Mouse (Mus musculus) adrenal gland, adult 18-20 months (tissue): ENCODE data around the gene Hdhd3. TPM values are rescaled to one million over a fixed set of nuclear protein-coding genes. Genes with fewer than 3 reads are reported as not detected.

Experiments used
- DNase-seq, 2 experiments: peaks; one replicate each; pipeline ENCODE4 v3.0.0; 2021 to 2022; ENCODE audit warnings: low spot score in 2 of 2
- total RNA-seq, 2 experiments: library from RNA; stranded (reverse); gene quantifications; 1 replicate in 1 of 2; 2 replicates in 1 of 2; pipeline ENCODE4 v1.2.3; 2021

Hdhd3 gene
- total RNA-seq, 2 experiments from 2014 or later: 9.8 to 21.4 TPM

GRCm38 (mm10) chr4:62513998-62514506 is 10.8 kb upstream of the Hdhd3 start:
- DNase-seq: no peak

GRCm38 (mm10) chr4:62509946-62510345 is 6.7 kb upstream of the Hdhd3 start:
- DNase-seq: peak; percentile 70 to 80

DNA sequence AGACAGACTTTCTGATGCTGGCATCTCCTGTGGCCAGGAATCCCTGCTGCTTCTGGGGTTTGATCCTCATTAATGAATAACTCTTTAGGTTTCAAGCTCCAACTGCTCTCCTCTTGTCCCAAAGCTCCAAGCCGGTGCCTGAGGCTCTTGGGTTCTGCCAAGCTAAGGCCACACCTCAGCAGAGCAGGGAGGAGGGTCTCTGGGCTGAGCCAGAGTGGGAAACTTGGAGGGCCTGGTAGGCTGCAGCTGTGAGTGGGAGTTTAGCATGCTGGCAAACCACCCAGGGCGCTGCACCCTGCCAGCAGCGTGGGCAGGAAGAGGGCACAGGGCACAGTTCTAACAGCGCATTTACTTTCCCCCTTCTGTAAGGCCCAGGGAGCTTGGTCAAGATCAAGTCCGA is 5.6 kb upstream of the Hdhd3 start:
- DNase-seq: no peak

DNA sequence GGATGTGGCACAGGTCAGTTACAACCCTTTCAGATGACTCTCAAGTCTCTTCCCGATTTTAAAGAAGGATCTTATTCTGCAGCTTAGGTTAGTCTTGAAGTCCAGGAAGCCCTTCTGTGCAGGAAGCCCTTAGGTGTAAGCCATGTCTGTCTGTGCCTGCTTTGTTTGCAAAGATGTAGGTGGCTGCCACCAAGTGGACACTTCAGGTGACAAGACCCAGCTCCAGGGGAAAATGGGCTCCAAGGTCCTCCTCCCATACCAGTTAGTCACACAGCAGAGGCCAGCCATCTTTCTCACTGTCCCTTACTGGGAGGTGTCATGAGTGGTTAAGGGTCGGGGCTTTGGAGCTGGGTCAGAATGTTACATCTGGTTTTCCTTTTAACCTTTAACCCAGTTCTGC is 3.5 kb upstream of the Hdhd3 start:
- DNase-seq: no peak

DNA sequence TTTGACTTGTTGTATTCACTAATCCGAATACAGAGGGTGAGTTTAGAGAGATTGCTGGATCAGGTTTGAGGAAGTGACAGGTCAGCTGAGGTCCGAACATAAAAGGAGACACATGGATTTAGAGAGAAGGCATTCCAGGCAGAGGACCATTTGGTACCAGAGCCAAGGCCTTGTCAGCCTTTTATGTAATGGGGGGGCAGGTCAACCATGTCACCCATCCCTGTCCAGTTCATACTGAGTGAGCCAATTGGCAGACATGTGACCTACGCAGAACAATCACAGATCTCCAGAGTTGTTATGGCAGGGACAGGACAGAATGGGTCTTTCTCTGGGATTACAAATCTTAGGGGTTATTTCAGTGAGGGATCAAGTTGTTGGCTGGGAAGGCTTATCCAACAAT is 2.7 kb upstream of the Hdhd3 start:
- DNase-seq: no peak

GRCm38 (mm10) chr4:62502969-62503368 is 298 bp downstream of the Hdhd3 start:
- no peak for DNase-seq

DNA sequence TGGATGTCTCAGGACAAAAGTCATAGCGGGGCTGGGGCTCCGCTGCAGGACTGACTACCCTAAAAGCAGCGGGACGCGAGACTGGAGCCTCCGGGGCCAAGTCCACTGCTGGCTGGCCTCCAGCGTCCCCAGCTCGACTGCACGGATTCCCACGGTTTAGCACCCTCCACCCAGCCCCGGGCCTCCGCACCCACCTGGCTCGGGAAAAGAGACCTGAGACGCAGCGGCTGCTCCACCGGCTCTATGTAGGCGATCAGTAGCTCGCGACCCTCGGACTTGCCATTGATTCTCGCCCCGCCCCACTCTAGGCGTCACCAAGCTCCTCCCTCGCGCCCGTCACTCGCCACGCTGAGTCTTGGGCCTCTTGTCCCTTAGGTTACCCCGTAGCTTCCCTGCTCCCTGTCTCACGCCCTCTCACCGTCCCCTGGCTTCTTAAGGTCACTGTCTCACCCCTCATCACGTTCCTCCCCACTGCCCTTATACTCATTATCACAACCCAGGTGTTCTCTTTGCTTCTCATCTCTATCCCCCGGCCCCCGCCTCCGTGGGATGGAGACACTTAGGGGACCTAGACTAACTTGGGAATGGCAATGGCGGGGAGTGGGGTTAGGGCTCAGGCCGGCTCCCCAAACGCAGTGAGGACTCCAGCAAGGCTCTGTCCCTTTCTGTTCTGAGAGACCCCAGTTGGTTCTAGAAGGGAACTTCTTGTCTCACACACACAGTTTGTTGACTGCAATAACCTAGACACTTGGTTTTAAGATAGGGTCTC is 1.1 kb downstream of the Hdhd3 start:
- peak; percentile 89 to 91 for DNase-seq

DNA sequence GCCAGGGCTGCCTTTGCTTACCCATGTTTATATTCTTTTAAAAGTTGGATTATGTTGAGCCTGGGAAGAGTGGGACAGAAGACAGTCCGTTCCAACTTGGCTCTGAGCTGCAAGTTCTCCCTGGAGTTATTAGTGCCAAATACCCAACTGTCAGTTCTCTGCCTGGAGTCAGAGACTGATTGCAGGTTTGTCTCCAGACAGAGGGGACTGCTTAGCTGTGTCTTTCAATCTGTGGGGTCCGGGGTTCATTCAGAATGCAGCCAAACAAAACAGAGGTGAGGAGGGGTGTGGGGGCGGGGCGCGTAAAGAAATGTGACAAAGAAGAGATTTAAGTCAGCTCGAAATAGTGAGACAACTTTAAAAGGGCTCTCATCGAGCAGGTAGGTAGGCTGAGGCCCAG is 1.7 kb downstream of the Hdhd3 start:
- DNase-seq: no peak

GRCm38 (mm10) chr4:62500799-62501198 is 2.5 kb downstream of the Hdhd3 start:
- DNase-seq: no peak

DNA sequence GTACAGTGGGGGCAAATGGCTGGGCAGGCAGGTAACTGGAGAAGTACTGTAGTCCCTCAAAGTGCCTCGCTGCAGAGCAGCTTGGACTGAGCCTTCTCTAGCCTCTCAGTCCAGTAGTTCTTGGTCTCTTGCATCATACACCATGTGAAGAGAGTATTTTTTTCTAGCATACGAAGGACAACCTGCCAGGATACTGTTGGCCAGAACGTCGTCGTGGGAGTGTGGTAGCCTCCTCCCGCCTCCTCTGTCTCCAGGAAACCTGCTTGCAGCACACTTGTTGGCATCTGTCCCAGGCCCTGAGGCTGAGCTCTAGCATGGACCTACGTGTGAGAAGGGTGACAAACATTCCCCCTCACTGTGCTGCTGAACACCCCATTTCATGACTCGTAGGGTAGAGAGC is 6.5 kb downstream of the Hdhd3 start:
- peak; percentile 45 to 55 for DNase-seq

- DNase-seq: no peak
Measured at GRCm38 (mm10) chr4:62495946-62496345, 7.3 kb downstream of the Hdhd3 start.

- no peak for DNase-seq
Measured at GRCm38 (mm10) chr4:62494230-62494629, 9.0 kb downstream of the Hdhd3 start.

GRCm38 (mm10) chr4:62492682-62493081 is 10.6 kb downstream of the Hdhd3 start:
- DNase-seq: no peak

DNA sequence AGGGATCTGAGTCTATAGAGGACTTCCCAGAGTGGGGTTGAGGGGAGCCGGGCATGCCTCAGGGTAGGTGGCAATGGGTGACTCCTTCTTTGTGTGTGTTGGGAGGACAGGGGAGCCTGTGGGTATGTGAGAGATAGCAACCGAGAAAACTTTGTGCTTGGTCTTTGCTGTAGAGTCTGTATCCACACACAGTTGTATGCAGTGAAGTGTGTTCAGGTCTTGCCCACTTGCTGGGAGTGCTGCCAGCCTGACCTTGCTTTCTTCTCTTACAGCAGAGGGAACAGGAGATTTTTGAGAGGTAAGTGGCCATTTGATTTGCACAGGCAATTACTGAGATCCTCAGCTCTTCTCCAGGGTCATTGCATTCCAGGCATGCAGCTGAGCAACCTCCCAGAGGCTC is 15.4 kb downstream of the Hdhd3 start:
- no peak for DNase-seq

GRCm38 (mm10) chr4:62487172-62487571 is 16.1 kb downstream of the Hdhd3 start:
- DNase-seq: no peak

DNA sequence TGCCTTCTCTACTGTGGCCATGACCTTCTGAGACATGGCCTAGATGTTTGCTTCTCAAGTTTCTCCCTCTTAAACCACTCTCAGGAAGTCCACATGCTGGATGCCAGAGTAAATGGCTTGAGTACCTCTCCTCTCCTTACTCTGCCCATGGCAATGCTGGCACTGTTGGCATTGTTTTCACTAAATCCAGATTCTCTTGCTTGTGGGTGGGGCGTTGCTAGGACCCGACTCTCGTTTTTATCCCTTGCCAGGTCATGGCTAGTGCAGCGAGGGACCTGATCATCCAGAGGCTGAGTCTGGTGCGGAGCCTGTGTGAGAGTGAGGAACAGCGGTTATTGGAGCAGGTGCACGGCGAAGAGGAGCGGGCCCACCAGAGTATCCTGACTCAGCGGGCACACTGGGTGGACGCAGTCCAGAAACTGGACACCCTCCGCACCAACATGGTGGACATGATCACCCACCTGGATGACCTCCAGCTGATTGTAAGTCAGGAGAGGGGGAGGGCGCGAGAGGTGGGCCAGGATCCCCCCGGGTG is 17.0 kb downstream of the Hdhd3 start:
- DNase-seq: no peak

- DNase-seq: peak in 1 of 2 experiments; percentile 19
Measured at GRCm38 (mm10) chr4:62485450-62486161, 17.7 kb downstream of the Hdhd3 start.

DNA sequence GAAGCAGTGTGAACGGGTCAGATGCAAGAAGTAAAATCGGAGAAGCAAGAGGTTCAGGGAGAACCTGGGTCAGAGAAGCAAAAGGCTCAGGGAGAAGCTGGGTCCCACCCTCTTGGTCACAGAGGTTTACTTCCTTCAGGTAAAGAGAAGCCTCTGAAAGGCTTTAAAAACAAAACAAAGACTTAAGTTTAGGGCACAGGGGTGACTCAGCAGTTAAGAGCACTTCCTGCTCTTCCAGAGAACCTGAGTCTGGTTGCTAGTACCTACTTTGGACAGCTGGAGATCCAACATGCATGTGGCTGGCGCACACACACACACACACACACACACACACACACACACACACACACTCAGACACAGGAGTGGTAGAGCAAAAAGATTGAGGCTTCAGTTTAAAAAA is 18.3 kb downstream of the Hdhd3 start:
- no peak for DNase-seq

DNA sequence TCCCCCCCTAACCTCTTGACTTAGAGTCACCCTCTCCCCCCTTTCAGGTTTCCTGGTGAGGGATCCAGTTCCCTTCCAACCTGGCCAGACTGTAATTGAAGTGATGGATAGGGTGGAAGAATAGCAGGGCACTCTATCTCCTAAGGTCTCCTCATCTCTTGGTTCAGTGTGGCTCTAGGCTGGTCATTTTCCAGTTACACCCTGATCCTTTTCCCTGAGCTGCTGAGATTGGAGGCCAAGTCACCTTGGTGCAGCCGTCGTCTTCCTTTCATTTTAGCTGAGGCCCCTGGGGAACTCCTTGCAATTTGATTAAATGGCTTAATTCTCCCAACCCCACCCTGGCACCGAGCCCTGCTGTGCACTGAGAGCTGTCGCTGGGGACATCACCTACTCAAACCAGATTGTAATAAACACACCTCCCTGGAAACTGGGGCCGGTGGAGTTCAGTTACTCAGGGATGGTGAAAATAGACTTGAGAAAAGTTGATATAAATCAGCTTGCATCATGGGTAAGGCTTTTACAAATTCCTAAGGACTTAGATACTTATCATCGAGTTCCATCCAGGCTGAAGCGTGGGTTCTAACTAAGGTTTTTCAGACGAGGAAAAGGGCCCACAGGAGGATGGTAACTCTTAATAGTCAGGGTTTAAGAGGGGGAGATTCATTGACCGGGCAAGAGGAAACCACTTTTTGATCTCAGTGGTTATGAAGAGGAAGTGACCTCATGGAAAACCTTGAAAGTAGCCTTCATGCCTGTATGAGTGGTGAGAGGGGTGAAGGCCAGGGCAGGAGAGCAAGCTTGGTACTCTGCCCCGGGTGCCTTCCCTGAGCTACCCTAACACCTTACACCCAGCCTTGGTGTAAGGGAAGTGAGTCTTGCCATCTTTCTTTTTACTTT is 22.3 kb downstream of the Hdhd3 start:
- DNase-seq: peak in 1 of 2 experiments; percentile 27

- DNase-seq: peak; percentile 55 to 56
Measured at GRCm38 (mm10) chr4:62479937-62480708, 23.1 kb downstream of the Hdhd3 start, which contains the start of gene Bspry. TSS of gene Bspry (plus strand) at chr4:62480053.
